Mouse (Mus musculus): Measurements from ENCODE around the gene Nsg1.

DNA sequence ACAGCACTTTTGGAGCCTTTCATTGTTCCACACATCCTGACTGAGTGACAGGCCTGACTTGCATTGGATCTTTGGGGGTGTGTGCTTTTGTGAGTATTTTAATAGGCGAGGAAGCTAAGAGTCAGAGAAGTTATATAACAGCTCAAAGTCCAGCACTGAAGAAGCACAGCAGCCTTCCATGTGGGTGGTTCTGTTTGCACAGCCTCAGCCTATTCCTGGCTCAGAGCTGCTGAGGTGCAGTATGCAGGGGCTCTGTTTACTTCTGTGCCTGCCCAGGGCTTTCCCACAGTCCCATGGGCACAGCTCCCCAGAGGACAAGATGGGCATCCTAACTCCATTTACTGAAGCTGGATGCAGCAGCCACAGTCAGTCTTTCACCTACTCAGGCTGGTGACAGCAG lies 42.7 kb downstream of the Nsg1 start:
- TF ChIP-seq CTCF (conservative IDR thresholded peaks at IDR 0.05; ENCODE audit: insufficient read depth, insufficient read length, low read depth, low read length) (no peak), POLR2A (IDR thresholded peaks at IDR 0.05; ENCODE audit: low read depth, low read length) (no peak)

Measured in kidney, adult 2 months (tissue).